Mouse (Mus musculus) left cerebral cortex, adult 9 months (tissue): ENCODE results near the gene Arid1b.

Experiments used
- DNase-seq, 2 experiments: peaks; one replicate each; pipeline ENCODE4 v3.0.0; 2022; ENCODE audit warnings: low spot score in 2 of 2

Gene Arid1b

DNA sequence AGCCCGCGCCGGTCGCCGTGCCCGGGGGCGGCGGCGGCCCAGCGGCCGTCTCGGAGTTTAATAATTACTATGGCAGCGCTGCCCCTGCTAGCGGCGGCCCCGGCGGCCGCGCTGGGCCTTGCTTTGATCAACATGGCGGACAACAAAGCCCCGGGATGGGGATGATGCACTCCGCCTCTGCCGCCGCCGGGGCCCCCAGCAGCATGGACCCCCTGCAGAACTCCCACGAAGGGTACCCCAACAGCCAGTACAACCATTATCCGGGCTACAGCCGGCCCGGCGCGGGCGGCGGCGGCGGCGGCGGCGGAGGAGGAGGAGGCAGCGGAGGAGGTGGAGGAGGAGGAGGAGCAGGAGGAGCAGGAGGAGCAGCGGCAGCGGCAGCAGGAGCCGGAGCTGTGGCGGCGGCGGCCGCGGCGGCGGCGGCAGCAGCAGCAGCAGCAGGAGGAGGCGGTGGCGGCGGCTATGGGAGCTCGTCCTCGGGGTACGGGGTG, 1.5 kb downstream of the Arid1b start:
- peak; percentile 70 to 75 for DNase-seq

DNA sequence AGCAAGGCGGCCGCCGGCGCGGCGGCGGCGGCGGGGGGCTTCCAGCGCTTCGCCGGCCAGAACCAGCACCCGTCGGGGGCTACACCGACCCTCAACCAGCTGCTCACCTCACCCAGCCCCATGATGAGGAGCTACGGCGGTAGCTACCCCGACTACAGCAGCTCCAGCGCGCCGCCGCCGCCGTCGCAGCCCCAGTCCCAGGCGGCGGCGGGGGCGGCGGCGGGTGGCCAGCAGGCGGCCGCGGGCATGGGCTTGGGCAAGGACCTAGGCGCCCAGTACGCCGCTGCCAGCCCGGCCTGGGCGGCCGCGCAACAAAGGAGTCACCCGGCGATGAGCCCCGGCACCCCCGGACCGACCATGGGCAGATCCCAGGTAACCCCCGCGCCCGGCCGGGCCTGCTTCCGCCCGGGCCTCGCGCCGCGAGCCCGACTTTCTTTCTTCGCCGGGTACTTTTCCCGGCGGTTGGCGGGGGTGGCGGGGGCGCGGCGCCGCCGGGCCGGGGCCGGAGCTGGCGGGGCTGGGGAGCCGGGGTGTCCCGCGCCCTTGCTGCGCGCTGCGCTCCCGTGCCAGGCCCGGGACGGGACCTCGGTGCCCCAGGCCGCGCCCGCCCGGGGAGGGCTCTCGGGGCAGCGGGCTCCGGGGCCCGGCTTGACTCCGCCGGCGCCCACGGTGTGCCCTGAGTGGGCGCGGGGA, 2.1 kb downstream of the Arid1b start:
- DNase-seq, result no peak

DNA sequence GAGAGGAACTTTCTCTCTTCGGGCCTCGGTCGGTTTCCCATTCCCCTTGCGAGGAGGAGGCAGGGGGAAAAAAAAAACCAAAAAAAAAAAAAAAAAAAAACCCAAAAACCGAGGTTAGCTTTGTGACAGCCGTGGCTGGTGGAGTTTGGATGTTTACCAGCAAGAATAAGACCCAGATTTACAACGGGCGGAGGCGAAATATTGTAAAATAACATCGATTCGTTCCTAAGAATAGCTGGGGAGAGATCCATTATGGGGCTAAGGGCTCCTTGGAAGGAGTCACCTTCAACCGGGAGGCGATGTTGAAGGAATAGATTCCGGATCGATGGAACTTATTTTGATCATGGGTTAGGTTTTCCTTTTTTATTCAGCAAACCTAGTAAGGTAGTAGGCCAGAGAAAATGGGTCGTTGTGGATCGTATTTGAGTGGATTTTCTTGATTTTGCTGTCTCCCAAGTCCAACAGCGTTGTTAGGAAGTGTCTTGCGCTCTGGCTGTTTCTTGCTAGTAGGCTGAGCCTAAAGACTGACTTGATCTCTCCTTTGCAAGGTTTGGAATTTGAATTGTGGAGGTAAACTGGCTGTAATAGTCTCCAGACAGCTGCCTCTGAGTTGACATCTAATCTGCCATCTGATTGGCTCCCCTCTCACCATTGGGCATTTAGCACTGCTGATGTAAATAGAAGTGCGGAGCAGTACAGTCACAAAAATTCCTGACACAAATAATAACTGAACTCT, 2.9 kb downstream of the Arid1b start:
- no peak for DNase-seq

DNA sequence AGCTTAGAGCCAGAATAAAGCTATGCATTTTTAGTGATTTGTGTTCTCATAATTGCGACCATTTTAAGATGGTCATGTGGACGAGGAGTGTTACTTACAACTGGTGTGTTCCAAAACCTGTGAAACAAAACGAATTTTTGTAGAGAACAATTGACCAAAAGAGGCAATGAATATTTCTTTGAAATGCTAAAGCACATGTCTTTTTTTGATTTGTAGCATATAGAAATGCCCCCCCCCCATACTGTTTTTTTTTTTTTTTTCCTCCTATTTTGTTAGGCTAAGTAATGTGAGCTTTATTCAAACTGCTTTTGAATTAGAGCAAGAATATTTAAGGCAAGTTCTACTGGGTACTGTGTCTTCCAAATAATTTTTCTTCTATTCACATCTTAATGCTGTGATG, 3.8 kb downstream of the Arid1b start:
- no peak for DNase-seq

DNA sequence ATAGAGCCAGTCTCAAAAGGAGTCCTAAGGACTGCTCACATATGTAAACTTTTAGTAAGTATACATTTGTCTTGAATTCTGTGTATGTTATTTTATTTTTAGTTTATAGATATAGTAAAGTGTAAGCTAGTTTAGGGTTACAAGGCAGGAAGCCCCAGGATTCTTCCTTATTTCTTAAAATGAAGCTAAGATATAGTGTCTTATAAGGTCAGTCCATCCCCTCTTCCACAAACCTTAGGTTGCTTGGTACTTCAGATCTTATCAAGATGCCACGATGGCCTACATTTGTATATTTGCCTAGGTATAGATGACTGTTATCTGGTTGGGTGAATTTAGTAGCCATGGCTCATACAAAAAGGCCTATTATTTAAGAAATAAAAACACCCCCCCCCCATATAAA, 5.1 kb downstream of the Arid1b start:
- DNase-seq, result no peak

DNA sequence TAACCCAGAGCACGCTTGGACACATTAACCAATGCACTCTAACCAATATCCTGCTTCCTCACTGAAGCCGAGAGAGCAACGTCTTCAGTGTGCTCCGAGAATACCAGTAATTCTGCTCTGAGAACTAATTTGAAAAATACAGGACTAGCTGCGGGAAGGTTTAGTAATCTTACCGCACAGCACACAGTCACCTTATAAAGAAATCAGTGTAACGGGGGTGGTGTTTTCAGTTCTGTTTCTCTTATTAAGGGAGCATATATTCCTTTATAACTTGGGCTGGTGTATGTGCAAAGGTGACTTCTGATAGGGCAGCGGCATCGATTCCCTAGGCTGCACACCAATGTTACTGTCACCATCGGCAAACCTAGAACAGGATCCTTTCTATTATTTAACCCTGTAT, 5.9 kb downstream of the Arid1b start:
- DNase-seq, result no peak

DNA sequence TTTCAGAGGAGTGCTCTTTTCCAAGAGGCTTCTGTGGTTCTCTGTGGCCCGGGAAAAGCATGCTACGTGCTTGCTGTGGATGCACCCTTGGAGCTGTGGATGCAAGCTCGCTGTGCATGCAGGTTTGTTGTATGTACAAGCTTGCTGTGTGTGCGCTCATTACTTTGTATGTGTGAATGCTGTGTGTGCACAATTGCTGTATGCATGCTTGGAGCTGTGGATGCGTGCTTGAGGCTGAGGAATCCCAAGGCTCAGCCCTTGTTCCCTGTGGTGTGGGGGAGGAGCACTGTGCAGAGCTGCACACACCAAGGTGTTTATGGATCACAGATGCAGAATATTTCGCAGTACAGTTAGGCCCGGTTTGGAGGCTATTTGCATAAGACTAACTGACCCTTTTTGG, 6.7 kb downstream of the Arid1b start:
- no peak for DNase-seq

DNA sequence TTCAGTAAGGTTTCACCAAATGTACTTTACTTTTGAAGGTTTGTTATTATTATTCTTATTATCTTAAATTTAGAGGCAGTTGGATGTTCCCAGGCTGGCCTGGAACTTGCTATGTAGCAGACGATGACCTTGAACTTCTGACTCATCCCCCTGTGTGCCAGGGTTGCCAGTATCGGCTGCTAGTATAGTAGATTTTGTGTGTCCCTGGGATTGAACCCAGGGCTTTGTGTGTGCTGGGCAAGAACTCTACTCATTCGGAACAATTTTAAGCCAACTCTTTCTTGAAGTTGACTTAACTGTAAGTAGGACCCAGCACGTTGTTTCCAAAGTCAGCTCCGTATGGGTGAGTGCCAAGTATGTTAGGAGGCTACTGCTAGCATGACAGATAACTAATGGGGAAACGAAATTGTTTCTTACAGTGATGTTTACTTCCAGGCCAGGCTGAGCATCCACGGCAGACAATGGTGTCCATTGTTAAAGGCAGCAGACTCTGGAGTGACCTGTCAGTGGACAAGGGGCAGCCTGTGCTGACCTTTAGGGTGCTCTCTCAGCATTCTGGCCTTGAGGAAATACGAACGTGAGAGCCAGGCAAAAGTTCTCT, 7.5 kb downstream of the Arid1b start:
- no peak for DNase-seq

DNA sequence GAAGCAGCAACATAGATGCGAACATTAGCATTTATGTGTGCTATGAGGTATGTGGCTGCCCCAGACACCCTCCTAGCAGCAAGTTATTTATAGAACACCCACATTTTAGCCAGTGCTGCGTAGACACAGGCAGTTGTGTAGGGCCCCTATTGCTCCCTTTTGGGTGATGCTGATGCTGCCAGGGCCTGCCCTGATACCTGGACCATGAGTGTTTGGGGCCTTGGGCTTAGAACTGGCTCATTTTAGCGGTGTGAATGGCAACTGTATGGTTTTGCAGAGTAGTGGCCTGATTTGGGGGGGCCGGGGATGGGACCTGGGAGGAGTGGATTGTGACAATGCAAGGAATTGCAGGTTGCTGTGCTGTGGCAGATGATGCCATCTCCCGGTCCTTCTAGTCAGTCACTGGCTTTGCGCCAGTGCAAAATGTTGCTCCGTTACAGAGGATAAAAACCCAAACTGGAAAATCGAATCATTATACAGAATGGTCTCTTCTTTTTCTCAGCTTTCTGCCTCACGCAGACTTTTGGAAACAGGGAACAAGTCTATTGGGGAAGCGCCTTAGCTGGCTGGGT, 8.9 kb downstream of the Arid1b start:
- no peak for DNase-seq

DNA sequence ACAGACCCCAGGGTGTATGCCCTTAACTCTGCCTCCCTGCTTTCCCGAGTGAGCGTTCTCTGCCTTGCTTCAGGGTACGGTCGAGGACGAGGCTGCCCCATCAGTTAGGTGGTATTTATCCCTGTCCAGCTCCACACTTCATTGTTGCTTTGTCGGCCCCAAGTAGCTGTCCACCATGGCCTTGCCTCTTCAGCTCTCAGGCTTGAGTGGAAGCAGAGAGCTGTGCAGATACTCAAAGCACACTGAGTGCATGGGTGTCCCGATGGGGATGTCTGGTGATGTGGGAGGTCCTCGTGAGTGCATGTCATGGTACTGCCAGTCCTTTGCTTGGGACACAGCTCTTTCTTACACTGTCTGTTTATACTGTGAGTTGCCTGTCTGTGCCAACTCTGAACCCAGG, 10.1 kb downstream of the Arid1b start:
- no peak for DNase-seq

DNA sequence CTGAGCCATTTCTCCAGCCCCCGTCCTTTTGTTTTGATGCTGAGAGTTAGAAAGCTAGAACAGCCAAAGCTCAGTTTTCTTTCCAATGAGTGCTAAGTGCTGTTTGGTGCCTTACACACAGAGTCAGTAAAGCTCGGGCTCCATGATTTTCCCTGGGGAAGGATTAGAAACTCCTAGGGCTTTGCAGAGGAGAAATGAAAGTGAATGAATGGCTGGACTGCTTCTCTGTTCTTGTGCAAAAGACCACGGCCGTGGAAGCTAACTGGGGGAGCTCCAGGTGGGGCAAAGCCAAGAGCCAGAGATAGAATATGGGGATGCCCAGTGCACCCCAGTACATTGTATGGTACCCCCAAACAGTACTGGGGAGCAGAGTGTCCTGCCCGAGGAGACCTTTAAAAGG, 10.6 kb downstream of the Arid1b start:
- DNase-seq, result no peak

DNA sequence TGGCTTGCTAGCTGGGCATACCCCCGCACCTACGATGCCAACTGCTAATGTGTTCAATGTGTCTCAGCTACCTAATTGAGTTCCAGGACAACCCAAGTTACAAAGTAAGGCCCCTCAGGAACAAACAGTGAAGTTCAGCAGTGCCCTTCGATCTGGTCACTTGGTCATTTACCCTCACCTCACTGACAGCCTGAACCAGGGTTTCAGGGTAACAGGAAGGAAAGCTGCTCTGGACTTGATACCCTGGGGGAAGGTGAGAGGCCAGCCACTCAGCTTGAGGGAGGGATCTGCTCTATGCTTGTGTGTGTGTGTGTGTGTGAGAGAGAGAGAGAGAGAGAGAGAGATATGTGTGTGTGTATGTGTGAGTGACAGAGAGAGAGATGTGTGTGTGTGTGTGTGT, 11.2 kb downstream of the Arid1b start:
- no peak for DNase-seq

DNA sequence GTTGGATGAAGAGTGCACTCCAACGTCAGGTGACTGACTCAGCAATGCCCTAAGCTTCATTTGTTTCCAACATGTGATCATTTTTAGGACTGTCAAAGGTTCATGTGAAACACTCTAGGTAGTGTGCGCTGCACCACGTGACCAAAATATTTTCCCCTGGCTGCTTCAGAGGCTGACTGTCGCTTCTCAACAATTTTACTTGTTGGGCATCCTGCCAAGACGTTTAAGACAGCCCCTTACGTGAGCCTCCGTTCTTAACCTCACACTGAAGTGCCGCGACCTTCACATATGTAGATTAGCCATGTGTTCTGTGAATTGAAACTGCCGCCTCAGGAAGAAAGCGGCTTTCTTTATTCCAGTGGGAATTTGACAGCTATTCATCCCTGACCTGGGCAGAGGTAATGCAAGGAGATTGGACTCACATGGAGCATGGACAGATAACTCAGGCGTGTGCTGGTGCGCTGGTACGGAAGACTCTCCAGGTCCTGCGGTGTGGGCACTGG, 13.1 kb downstream of the Arid1b start:
- DNase-seq, result no peak

DNA sequence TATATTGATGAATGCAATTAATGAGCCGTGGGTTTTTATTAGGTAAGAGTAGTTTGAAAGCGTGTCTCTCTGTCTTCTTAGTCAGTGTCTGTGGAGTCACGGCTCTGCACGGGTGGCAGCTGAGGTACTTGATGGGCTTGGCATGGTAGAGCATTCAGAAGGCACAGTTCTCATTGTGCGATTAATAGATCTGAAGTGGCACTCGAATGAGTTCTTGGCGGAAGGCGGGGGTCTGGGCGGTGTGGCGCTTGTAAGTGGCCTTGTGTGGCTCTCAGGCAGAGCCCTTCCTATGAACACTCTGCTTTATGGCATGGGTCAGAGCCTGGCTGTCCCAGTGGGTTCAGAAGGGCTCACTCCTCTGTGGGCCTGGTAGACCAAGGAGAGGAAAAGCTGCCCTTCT, 14.1 kb downstream of the Arid1b start:
- DNase-seq, result no peak

DNA sequence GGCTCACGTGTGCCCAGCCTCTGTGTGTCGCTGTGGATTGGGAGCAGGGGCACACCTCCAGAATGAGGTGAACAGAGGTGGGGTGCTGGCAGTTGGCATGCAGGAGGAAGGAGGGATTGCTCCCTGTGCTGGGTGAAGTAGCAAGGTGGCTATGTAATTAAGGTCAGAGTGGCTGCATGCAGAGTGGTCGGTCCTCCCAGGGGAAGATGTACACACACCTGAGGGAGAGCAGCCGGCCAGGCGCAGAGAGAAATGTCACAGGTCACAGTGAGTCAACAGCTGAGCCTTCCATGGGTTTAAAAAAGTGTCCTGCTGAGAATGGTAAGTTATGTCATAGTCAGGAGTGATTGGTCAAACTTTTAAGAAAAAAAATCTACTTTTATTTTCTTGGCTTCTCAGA, 14.6 kb downstream of the Arid1b start:
- DNase-seq, result no peak

DNA sequence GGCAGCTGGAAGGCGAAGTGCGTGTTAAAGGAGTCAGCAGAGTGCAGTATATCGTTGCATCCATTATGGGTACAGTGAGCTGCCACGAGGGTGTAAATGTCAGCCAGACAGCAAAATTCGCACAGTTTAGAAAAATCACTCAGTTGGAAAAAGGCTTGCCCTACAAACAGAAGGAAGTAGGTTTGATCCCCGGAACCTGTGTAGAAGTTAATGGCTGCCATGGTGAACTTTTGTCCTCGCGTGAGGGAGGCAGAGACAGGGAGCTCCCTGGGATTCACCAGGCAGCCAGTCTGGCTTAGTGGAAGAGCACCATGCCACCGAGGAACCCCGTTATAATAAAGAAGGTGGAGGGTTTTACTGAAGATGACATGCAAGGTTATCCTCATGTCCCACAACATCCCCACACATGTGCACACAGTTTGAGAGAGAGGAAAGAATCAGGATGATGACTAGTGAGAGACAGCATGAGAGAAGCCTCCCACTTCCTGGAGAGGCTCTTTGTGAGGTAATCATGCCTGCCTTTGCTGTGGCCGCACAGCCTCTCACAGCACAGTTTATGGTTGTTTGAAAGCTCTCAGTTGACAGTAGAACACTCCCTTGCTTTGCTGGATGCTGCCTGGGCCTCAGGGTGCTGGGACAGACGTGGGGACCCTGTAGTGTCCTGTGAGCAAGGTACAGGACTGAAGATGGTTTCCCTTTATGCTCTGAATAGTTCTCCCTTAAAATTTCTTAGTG, 15.6 kb downstream of the Arid1b start:
- no peak for DNase-seq

DNA sequence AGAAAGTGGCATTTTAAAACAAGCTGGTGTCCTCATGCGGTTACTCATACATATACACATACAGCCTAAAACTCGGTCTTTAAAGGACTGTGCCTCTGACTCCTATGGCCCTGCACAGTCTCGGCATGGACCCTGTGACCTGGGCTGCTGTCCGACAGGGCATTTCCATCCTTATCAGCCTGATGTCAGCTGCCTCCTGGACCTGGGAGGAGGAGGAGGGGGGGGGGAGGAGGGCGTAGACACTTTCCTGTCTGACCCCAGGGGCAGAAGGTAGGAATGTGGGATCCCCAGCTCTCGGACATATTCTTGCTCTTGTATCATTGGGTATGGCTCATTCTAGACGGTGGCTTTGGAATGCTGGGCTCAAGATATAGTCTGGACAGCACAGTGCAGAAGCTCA, 16.6 kb downstream of the Arid1b start:
- DNase-seq, result no peak

DNA sequence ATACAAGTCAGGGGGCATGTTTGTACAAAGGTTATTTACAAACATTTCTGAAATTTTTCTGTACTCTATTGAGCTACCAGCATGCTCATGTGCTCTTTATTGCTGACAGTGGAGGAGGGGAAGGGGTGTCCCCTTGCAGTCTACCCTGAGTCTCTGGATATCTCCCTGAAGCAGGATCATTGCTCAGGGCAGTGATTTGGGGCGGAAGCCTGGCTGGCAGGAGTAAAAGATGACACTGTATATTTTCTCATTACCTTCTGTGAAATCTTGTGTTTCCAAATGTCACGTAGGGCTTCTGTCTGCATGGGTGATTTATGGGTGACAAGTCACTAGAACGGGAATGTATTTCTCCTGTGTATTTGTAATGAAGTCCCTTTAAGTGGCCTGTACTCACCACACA, 18.0 kb downstream of the Arid1b start:
- DNase-seq, result no peak

DNA sequence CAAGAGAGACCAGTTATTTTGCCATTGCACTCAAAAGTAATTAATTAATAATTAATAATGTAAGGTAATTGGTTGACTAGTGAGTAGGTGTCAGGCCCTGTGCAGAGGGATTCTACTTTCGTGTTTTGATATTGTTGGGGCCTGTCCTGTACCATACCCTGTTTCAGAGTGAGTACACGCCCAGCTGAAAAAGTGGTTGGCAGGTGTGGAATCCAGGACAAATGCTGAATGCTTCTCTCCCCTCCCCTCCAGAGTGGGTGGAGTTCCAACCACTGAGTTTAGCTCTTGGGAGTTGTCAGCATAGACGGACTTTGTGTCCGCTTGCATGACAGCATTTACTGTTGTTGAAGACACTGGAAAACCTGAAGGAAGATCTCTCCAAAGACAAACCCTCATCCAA, 18.4 kb downstream of the Arid1b start:
- DNase-seq, result no peak

DNA sequence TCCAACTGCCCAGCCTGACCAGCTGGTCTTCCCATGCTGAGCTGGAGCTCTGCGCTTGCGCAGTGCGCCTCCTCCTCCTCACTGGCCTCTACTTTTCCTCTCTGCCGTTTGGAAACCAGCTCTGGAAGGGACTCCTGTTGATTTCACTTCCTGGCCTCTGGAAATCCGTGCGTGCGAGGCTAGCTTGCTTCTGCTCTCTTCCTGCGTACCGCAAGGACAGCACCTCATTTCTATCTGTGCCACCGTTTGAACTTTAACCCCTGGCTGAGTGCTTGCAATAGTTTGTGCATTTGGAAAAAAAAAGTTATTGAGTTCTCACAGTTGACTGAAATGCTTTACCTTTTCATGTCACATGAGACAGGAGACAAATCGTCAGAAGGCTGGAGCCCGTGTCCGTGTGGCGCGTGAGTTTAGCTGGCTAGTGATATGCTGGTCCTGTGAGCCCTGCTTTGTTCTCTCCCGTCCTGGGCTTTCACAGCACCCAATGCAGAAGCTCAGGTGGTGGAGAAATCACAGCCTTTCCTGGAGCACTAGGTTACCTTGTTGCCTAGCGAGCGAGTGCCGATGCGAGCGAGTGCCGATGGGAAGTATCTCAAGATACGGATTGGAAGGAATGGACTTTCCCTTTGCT, 20.3 kb downstream of the Arid1b start:
- DNase-seq, result no peak

DNA sequence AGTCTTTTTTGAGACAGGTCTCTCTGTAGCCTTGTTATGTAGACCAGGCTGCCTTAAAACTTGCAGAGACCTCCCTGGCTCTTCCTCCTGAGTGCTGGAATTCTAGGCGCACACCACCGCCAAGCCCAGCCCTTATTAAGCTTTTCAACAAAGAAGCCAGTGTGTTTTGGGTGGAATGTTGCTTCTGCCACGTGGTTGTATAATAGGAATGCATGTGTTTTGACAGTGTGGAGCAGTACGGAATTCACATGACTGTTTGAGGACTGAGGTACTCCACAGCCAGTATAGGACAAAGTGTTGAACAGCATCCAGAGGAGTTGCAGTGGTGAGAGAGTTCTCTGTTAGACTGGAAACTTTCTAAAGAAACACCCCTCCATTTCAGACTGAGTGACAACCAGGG, 22.3 kb downstream of the Arid1b start:
- no peak for DNase-seq
